Mouse (Mus musculus) yolk sac, embryonic 10.5 days (tissue): ENCODE results near the gene Abca7.
A peak's percentile ranks its signal among the peaks of the same experiment; 100 is the strongest.
"Not testable (repeated sequence)": the region's sequence is repeated elsewhere in the genome, so short reads cannot be mapped to it uniquely, and the experiment has no call there.

Experiments
- DNase-seq: peaks from one replicate; pipeline ENCODE4 v3.0.0-alpha.2; 2017; ENCODE audit warnings: low spot score

The Abca7 gene

DNA sequence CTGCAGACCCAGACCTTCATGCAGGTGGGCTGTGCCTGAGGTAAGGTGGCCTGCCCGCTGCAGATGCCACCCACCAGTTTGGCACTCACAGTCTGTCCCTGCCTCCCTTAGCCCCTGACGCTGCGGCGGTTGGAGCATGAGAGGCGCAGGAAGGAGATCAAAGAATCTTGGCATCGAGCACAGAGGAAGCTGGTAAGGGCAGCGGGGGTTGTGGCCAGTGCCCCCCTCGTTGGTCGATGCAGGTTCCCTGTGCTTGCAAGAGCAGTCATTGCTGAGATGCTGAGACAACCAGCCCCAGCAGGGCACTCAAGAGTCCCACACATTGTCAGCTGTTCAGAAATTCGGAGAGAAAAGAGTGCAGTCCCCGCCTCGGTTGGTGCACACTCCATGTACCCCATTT lies 25.9 kb downstream of the Abca7 start:
- no peak for DNase-seq

DNA sequence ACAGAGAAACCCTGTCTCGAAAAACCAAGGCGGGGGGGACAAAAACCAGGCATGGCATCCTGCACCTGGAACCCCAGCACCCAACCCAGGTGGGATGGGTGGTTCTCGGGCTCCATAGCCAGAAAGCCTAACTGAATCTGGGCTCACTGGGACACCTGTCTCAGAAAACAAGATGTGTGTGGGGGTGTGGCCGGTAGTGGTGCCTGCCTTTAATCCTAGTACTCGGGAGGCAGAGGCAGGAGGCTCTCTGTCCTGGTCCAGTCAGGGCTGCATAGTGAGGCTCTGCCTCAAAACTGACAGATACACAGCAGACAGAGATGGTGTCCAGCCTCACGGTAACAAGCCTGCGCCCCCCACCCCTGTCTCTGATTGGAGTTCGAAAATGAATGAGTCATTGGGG lies 26.5 kb downstream of the Abca7 start:
- no peak for DNase-seq

DNA sequence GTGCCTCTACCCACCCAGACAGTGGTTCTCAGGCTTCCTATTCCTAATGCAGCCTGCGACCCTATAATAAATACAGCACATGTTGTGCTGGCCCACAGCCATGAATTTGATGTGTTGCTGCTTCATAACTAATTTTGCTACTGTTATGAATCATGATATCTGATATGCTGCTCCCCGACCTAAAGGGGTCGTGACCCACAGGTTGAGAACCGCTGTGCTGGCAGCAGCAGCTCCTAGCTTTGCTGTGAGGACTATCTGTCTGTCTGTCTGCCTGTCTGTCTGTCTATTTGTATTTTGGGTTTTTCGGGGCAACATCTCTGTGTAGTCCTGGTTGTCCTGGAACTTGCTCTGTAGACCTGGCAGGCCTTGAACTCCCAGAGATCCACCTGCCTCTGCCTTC lies 27.5 kb downstream of the Abca7 start:
- no peak for DNase-seq

DNA sequence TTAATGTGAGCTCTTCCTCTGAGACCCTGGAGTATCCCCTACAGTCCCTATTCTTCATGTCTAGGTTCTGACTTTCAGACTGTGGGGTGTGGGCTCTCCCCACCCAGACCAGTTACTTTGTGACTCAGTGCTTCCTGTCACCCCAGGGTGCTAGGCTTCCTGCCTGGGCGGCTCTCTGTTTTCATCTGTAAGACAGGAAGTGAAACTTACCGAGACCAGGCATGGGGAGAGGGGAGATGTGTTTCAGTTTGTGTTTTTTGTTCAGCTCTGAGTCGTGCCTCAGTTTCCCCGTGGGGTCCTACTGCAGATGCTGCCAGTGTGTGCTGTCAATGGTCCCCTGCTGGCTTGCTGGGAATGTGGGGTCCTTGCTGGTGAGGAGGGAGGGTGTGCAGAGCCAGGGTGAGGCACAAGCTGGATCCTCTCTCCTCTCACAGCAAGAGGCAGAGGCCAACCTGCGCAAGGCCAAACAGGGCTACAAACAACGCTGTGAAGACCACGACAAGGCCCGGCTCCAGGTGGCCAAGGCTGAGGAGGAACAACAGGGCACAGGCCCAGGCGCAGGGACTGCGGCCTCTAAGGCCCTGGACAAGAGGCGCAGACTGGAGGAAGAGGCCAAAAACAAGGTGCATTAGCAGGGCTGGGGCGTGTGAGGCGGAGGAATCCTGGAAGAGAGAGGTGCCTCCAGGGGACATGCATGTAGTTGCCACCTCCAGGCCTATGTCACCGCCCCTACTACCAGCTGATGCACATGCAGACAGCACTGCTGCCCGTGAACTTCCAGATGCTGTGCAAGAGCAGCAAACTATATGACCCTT lies 28.1 kb downstream of the Abca7 start:
- DNase-seq, result no peak

DNA sequence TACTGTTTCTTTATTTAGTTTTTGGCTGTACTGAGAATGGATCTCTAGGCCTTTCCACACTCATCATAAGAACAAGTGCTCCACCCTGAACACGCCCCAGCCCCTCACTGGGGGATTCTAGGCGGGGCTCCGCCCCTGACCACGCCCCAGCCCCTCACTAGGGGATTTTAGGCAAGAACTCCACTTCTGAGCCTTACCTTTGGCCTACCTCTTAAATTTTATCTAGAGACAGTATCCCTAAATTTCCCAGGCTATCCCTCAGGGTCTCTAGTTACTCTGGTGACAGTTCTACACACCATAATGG lies 28.7 kb downstream of the Abca7 start:
- DNase-seq, result no peak

DNA sequence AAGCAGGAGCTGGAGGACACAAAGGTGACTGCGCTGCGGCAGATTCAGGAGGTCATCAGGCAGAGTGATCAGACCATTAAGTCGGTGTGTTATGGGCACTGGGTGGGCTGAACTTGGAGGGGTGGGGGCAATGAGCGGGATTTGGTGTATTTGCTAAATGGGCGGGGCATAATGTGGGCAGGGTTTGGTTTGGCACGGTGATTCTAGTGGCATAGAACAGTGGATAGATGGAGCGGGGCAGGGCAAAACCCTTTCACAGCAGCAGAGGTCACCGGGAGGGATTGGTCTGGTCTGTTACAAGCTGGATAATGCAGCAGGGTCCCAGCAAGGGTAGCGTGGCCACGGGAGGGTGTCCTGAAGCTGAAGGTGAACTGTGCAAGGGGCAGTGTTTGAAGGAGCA lies 29.2 kb downstream of the Abca7 start:
- DNase-seq, result no peak

DNA sequence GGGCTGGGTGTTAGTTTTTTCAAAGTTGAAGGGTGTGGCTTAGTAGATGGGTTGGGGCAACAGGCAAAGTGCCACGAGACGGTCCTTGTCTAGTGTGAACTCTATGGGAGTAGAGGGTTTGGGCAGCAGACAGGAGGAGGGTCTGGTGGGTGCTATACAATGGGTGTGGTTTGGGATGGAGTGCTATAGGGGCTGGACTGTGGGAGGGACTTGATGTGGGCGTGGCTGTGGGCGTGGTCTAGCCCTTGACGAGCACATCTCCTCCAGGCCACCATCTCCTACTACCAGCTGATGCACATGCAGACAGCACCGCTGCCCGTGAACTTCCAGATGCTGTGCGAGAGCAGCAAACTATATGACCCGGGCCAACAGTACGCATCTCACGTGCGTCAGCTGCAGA lies 29.6 kb downstream of the Abca7 start:
- no peak for DNase-seq

DNA sequence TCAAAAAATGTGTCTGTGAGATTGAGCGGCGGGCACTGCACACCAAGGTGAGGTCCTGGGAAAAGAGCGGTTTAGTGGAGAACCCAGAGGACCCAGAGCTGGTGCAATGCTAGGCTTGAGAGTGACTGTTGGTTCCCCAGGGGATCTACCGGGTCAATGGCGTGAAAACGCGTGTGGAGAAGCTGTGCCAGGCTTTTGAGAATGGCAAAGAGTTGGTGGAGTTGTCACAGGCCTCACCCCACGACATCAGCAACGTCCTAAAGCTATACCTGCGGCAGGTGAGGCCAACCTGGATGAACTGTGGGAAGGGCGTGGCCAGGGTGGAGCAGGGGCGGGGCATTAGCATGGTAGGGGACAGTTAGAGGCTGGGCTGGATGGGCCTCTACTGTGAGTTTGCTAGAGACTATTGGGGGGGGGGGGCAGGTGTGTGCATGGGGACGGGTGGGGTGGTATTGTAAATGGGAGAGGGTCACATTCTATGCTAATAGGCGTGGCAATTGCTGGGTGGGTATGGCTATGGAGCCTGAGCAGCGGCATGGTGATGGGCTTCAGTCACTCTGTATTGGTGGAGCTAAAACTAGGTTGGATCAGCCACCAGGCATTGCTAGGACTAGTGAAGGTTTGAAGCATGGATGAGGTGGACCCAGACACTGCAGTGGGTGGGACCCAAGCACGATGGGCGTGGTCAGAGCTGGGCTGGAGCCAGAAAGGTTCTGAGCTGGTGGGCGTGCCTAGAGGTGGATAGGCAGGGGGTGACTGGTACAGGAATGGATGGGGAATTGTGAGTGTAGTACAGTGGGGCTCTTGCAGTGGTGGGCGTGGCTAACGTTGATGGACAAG lies 31.6 kb downstream of the Abca7 start:
- no peak for DNase-seq

DNA sequence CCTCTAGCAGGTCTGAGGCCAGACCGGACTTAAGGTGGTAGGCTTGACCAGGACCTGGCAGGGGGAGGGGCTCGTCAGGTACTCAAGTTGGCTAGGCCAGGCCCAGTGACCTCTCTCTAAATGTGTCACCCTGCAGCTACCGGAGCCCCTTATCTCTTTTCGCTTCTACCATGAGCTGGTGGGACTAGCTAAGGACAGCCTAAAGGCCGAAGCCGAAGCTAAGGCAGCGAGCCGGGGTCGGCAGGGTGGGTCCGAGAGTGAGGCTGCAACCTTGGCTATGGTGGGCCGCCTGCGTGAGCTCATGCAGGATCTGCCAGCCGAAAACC lies 32.2 kb downstream of the Abca7 start:
- no peak for DNase-seq

DNA sequence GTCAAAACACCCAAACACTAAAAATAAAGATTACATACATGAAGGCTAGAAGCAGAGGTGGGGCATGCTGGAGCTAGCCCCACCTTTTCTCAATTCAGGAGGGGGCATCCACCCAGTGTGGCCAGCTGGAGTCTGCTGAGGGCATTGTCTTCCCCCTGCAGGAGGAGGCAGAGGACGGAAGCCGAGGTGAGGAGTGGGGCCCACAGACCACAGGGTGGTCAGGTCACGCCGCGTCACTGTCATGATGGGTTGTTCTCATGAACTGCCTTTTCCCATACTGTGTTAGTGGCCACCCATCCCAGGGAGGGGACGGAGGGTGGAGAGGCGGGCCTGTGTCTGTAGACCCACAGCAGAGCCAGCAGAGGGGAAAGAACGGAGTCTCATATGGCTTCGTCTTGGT lies 33.9 kb downstream of the Abca7 start:
- no peak for DNase-seq

DNA sequence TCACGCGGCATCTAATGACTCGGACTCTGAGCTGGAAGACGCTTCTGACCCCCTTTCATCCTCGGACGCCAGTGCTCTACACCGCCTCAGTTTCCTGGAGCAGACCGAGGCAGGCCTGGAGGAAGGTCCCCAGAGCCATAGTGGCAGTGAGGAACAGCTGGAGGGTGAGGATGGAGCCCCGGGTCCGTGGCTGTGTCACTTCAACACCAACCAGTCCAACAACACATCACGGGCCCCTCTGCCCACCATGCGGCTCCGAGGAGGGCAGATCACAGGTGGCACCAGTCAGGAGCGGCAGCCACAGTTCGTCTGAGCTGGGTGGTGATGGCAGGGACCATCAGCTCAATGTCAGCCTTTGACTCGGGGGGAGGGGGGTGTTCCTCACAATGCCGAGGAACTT lies 34.4 kb downstream of the Abca7 start:
- no peak for DNase-seq

DNA sequence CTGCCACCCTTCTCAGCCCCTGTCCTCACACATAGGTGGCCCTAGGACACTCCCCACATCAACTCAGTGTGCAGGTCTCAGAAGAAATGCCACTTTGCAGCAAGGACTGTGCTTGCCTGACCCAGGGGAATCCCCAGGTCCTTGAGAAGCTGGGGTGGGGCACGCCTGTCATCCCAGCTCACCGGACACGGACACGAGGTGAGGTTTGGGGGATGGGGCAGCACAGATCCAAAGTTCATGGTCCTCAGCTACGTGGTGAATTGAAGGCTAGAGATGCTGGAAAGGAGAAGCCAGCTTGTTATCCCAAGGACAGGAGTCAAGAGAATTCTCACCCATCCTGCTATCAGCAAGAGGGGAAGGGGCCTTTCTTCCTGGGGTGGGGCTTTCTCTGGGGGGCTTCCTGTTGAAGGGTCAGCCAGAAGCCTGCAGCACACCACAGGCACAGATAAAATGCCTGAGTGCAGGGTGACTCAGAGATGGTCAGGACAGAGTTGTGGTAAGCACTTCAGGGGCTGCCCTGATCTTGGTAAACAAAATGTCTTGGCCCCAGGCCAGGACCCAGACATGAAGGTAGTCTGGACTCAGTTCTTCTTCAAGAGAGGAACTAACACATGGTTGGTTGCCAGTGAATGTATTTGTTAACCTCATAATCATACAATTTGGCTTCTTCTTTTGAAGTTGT lies 36.6 kb downstream of the Abca7 start:
- peak; percentile 90 for DNase-seq

DNA sequence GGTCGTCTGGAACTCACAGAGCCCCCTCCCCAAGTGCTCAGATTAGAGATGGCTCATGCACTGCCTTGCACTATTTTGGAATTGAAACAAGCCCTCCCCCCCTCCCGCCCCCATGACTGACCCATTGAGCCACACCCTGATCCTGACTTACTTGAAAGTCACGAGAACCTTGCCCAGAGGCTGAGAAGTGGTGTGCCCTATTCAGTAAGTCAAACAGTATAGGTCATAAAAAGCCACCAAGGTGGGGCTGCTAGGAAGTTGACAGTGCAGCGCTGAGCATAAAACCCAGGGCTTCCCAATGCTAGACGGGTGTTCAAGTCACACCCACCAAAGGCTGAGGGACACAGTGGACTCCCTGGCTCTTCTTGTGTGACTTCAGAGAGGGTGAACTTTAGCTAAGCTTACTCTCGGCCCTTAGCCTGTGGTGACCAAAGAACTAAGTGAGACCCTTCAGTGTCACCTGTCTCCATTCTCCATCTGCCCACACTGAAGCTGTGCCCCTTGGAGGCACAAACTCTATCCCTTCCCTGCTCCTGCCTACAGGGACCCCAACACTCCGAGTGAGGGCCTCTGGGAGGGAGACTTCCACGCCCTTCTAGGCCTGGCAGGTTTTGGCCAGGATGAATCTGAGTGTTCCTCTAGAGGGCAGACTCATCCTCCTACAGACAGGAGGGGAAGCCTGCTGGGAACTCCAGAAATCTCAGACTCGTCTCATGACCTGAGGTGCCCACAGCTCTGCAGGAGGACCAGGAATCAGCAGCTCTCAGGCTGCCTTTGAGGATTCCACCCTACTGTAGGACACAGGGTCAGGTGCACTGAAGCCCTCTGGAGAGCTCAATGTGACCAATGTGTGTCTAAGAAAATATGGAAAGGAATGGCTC lies 37.5 kb downstream of the Abca7 start:
- DNase-seq, result peak; percentile 82

DNA sequence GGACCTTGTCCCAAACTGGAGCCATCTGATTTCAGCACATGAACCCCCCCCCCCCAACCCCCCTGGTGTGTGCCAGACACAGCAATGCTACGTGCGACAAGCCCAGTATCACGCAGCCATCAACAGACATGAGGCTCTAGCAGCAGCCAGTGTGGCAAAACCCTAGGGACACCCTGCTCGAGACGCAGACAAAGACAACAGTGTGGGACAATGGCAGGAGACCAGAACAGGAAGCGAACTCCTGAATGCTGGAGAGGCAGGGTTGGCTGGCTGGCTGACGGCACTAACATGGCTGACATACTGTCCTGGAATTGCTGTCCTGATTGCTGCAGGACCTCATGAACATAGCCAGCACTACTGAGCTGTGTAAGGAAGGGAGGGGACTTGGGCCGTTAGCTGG lies 38.9 kb downstream of the Abca7 start:
- DNase-seq, result no peak

DNA sequence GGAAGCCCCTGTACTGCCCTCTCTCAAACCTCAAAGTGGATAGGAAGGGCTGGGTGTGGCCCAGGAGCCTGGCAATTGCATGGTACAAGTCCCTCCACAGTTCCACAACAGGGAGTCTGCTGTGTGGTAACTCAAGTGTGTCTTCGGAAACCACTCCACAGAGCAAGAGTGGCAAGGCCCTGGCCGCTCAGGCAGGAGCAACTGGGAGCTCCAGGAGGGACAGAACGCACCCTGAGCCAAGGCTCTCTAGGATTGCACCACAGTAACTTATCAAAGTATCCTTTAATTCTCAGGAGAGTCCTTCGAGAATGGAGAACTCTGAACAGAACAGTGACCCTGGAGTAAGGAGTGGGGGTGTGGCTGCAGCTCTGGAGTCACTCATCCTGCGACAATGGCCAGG lies 39.4 kb downstream of the Abca7 start:
- no peak for DNase-seq

DNA sequence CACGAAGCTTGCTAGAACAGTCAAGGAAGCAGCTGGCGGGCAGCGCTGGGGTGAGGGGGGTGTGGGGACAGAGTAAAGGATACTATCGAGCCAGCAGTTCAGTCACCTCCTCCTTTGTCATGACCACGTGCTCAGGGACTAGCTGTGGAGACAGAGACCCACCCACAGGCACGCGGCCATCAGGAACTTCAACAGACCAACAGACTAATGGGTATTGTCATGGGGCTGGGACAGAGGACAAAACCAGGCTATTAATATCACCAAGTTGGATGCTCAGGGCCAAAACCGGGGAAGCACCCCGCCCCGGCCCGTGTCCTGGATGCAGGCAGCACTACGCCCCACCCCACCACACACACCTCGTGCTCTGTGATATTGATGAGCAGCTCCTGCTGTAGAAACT lies 40.5 kb downstream of the Abca7 start:
- no peak for DNase-seq

DNA sequence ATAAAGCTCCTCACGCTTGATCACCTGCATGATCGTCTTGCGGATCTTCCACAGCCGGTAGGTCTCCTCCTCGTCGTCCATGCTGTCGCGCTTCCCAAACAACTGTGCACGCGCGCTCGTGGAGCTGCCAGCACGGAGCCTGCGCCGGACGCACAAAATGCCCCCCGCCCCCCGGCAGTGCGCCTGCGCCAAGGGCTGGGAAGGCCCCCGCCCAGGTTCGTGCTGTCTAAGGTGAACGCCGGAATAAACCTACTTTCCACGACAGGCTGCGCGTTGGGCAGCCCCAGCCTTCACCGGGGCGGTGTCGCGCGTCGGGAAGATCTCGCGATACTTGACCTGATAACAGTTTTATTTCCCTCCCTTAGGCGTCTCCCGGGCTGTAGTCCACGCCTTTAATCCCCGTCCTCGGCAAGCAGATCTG lies 43.3 kb downstream of the Abca7 start, which contains the start of gene Polr2e:
Polr2e (minus strand) TSS at position 237 of the 421 bp plus-strand sequence.
- DNase-seq, result peak; percentile 96

DNA sequence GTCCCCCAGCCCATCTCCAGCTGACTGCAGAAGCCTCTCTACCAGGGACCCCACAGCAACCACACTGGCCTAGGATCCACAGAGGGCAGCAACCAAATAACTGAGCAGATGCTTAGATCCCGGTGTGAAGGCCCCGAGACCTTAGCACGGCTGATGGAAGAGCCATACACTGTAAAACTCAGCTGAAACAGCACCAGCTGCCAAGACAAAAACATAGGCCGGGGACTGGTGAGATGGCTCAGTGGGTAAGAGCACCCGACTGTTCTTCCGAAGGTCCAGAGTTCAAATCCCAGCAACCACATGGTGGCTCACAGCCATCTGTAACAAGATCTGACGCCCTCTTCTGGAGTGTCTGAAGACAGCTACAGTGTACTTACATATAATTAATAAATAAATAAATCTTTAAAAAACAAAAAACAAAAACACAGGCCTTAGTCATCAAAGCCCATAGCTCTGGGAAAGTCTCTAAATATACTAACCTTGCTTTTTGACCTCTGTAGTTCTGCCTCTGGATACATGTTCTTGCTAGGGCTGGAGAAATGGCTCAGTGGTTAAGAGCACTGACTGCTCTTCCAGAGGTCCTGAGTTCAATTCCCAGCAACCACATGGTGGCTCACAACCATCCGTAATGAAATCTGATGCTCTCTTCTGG lies 45.2 kb downstream of the Abca7 start:
- not testable (repeated sequence) for DNase-seq

DNA sequence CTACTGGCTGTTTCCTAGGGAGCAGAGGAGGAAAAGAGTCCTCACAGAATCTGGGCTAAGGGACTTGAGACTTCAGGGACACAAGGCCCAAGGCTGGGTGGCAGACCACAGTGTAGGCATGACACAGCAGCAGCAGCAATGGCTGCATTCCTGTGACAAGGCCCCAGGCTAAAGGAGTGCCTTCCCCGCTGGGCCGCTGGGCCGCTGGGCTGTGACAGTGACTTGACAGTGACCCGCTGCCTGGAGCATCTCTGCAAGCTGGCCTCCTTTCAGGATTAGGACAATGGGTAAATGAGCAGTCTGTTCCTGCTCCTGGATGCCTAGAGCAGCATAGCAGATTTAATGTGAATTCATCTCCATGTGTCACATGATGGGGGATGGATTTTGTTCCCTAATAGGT lies 47.8 kb downstream of the Abca7 start:
- DNase-seq, result no peak

DNA sequence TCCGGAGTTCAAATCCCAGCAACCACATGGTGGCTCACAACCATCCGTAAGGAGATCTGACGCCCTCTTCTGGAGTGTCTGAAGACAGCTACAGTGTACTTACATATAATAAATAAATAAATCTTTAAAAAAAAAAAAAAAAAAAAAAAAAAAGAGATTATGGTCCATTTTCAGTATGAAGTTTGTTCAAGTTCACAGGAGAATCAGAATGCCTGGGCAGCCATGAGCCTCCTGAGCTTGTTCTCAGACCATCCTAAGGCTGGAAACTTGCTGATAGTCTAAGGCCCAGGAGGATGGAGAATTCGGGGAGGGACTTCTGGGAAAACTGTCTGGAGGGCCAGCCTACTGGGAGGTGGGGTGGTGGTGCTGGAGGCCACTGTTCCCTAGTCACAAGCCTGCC lies 49.1 kb downstream of the Abca7 start:
- DNase-seq, result not testable (repeated sequence)

DNA sequence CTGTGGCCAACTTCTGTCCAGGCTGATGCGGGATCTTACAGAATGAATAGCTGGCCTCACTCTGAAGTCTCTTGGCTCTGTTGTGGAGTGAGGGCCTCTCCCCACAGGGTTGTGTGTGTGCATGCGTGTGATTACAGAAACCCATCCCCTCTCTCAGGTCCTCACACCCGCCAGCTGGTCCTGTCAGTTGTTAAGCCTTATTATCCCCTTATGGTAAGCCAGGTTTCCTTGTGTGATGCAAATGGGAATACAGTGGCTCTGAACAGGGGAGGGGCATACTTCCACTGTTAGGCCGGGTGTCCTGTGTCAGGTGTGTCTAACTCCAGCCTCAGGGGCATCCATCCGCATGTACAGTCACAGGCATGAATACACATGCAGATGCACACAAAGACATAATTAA lies 49.5 kb downstream of the Abca7 start:
- no peak for DNase-seq
